Mouse (Mus musculus) forebrain, embryonic 10.5 days (tissue): ENCODE measurements around the gene Spns3. TPM values are rescaled to one million over a fixed set of nuclear protein-coding genes. Genes with fewer than 3 reads are reported as not detected.
A peak's percentile ranks its signal among the peaks of the same experiment; 100 is the strongest.

Experiments used
- DNase-seq: peaks from one replicate; pipeline ENCODE4 v3.0.0-alpha.2; 2017; ENCODE audit warnings: low spot score; ENCODE audit errors: extremely low spot score
- H3K27ac ChIP-seq: fragments of 300-500 bp; sonication (generic); 2 replicates; pipeline ENCODE4 v1.5.1; 2016; ENCODE audit warnings: mild to moderate bottlenecking
- H3K27me3 ChIP-seq: fragments of 300-500 bp; sonication (generic); 2 replicates; pipeline ENCODE4 v1.6.1; 2016; ENCODE audit warnings: mild to moderate bottlenecking; ENCODE audit not compliant: poor library complexity, severe bottlenecking
- H3K36me3 ChIP-seq: fragments of 300-500 bp; sonication (generic); replicated peaks from 2 replicates; pipeline ENCODE4 v1.6.1; 2016; ENCODE audit warnings: mild to moderate bottlenecking, moderate library complexity
- H3K4me1 ChIP-seq: fragments of 300-500 bp; sonication (generic); 2 replicates; pipeline ENCODE4 v1.6.1; 2016
- H3K4me3 ChIP-seq: fragments of 300-500 bp; sonication (generic); 2 replicates; pipeline ENCODE4 v1.5.1; 2016; ENCODE audit warnings: mild to moderate bottlenecking, moderate library complexity
- H3K9me3 ChIP-seq: fragments of 300-500 bp; sonication (generic); 2 replicates; pipeline ENCODE4 v1.6.1; 2016; ENCODE audit warnings: mild to moderate bottlenecking, moderate library complexity
- WGBS: fragments of 180-500 bp; shearing (Covaris S2); methylation state at CpG from one replicate; pipeline ENCODE4 v1.1.7; 2016; 5-methylcytosine and 5-hydroxymethylcytosine counted together
- polyA plus RNA-seq: library from polyadenylated mRNA; unstranded; fragments of >200 nt; fragmentation: Nextera tagmentation; extraction: Ambion mirVana; gene quantifications from 2 replicates; pipeline ENCODE4 v1.2.1, GENCODE M21; 2016

Spns3 gene
- polyA plus RNA-seq, 1 experiment from 2014 or later, result 0.20 TPM

- Histone ChIP-seq H3K27me3 (peaks cover 21% of the 10 kb centered on the region), H3K27ac (no peak overlapping the region), H3K36me3 (no peaks in the 10 kb centered on the region), H3K4me1 (peaks cover 27% of the 10 kb centered on the region), H3K4me3 (no peak overlapping the region), H3K9me3 (no peaks in the 10 kb centered on the region)
- no peak for DNase-seq
- 90% methylated on average over 4 of the region's 4 CpGs for WGBS
Measured at GRCm38 (mm10) chr11:72500139-72500538, 50.2 kb downstream of the Spns3 start.

GRCm38 (mm10) chr11:72497367-72497766 is 52.9 kb downstream of the Spns3 start:
- no peak for DNase-seq

GRCm38 (mm10) chr11:72496775-72497174 is 53.5 kb downstream of the Spns3 start:
- H3K36me3 ChIP-seq, result no peaks in the 10 kb centered on the region
- no peak for DNase-seq
- H3K9me3 ChIP-seq, result no peaks in the 10 kb centered on the region
- H3K27ac ChIP-seq, result no peak overlapping the region
- H3K4me3 ChIP-seq, result no peak overlapping the region
- 58% methylated on average over 1 of the region's 1 CpGs for WGBS
- peaks cover 11% of the 10 kb centered on the region for H3K4me1 ChIP-seq
- H3K27me3 ChIP-seq, result peaks cover 8% of the 10 kb centered on the region

More at GRCm38 (mm10) chr11:72497367-72497766, 52.9 kb downstream of the Spns3 start:
- 30% methylated on average over 4 of the region's 4 CpGs for WGBS
- peaks cover 12% of the 10 kb centered on the region for H3K4me1 ChIP-seq
- peaks cover 9% of the 10 kb centered on the region; the same call in 1 of the 2 replicates for H3K27me3 ChIP-seq
- no peak overlapping the region for H3K4me3 ChIP-seq
- no peaks in the 10 kb centered on the region for H3K9me3 ChIP-seq
- H3K36me3 ChIP-seq, result no peaks in the 10 kb centered on the region
- H3K27ac ChIP-seq, result 0 out of 2 replicates have a peak overlapping the region, but pooled peaks have one; percentile 20

GRCm38 (mm10) chr11:72496066-72496465 is 54.2 kb downstream of the Spns3 start:
- H3K4me3 ChIP-seq, result no peak overlapping the region
- peaks cover 8% of the 10 kb centered on the region for H3K4me1 ChIP-seq
- H3K9me3 ChIP-seq, result no peaks in the 10 kb centered on the region
- WGBS, result 64% methylated on average over 3 of the region's 3 CpGs
- no peaks in the 10 kb centered on the region for H3K36me3 ChIP-seq
- no peak for DNase-seq
- H3K27me3 ChIP-seq, result peaks cover 12% of the 10 kb centered on the region
- H3K27ac ChIP-seq, result no peak overlapping the region

GRCm38 (mm10) chr11:72494046-72494988 is 56.0 kb downstream of the Spns3 start:
- 55% methylated on average over 8 of the region's 8 CpGs for WGBS
- DNase-seq, result no peak

GRCm38 (mm10) chr11:72491130-72491960 is 59.0 kb downstream of the Spns3 start:
- WGBS, result 74% methylated on average over 15 of the region's 15 CpGs
- H3K4me1 ChIP-seq, result peaks cover 30% of the 10 kb centered on the region
- H3K4me3 ChIP-seq, result no peak overlapping the region
- no peaks in the 10 kb centered on the region for H3K9me3 ChIP-seq
- H3K36me3 ChIP-seq, result no peaks in the 10 kb centered on the region
- H3K27ac ChIP-seq, result no peak overlapping the region
- DNase-seq, result no peak
- peaks cover 59% of the 10 kb centered on the region for H3K27me3 ChIP-seq

More at GRCm38 (mm10) chr11:72494046-72494988, 56.0 kb downstream of the Spns3 start:
- peaks cover 17% of the 10 kb centered on the region for H3K4me1 ChIP-seq
- H3K36me3 ChIP-seq, result no peaks in the 10 kb centered on the region
- H3K9me3 ChIP-seq, result no peaks in the 10 kb centered on the region
- no peak overlapping the region for H3K27ac ChIP-seq
- no peak overlapping the region for H3K4me3 ChIP-seq
- H3K27me3 ChIP-seq, result peaks cover 29% of the 10 kb centered on the region

- Histone ChIP-seq H3K27me3 (peaks cover 67% of the 10 kb centered on the region), H3K9me3 (no peaks in the 10 kb centered on the region), H3K27ac (peak within 1 kb of the TSS; percentile 76), H3K36me3 (no peaks in the 10 kb centered on the region), H3K4me3 (peak within 1 kb of the TSS; percentile 68), H3K4me1 (peaks cover 35% of the 10 kb centered on the region)
- WGBS, result 2% methylated on average over 38 of the region's 42 CpGs
- peak; percentile 84 for DNase-seq
Measured at GRCm38 (mm10) chr11:72489881-72490301, 60.4 kb downstream of the Spns3 start, which contains the start of gene Spns2. Spns2 (minus strand) TSS chr11:72489904.

GRCm38 (mm10) chr11:72489397-72489796 is 60.9 kb downstream of the Spns3 start:
- DNase-seq, result no peak
- H3K27me3 ChIP-seq, result peaks cover 67% of the 10 kb centered on the region
- peaks cover 40% of the 10 kb centered on the region for H3K4me1 ChIP-seq
- peak overlapping the region; percentile 68 for H3K4me3 ChIP-seq
- WGBS, result under 1% methylated on average over 42 of the region's 42 CpGs
- H3K27ac ChIP-seq, result peak overlapping the region; percentile 76
- no peaks in the 10 kb centered on the region for H3K36me3 ChIP-seq
- H3K9me3 ChIP-seq, result no peaks in the 10 kb centered on the region

GRCm38 (mm10) chr11:72488753-72489271 is 61.5 kb downstream of the Spns3 start:
- Histone ChIP-seq H3K4me3 (peak overlapping the region; percentile 68), H3K27me3 (peaks cover 67% of the 10 kb centered on the region), H3K4me1 (peaks cover 40% of the 10 kb centered on the region), H3K27ac (peak overlapping the region; percentile 76), H3K36me3 (no peaks in the 10 kb centered on the region), H3K9me3 (no peaks in the 10 kb centered on the region)
- peak; percentile 39 for DNase-seq
- under 1% methylated on average over 38 of the region's 38 CpGs for WGBS

- H3K4me3 ChIP-seq, result peak overlapping the region; percentile 68
- peaks cover 67% of the 10 kb centered on the region for H3K27me3 ChIP-seq
- DNase-seq, result no peak
- WGBS, result 89% methylated on average over 2 of the region's 2 CpGs
- H3K9me3 ChIP-seq, result no peaks in the 10 kb centered on the region
- H3K27ac ChIP-seq, result no peak overlapping the region
- H3K36me3 ChIP-seq, result no peaks in the 10 kb centered on the region
- peaks cover 40% of the 10 kb centered on the region for H3K4me1 ChIP-seq
Measured at GRCm38 (mm10) chr11:72487739-72488138, 62.6 kb downstream of the Spns3 start.

- peak overlapping the region; percentile 22; the same call in 1 of the 2 replicates for H3K27ac ChIP-seq
- DNase-seq, result no peak
- H3K4me1 ChIP-seq, result peaks cover 39% of the 10 kb centered on the region
- 69% methylated on average over 5 of the region's 5 CpGs for WGBS
- no peaks in the 10 kb centered on the region for H3K36me3 ChIP-seq
- H3K4me3 ChIP-seq, result peak overlapping the region; percentile 68
- H3K9me3 ChIP-seq, result no peaks in the 10 kb centered on the region
- H3K27me3 ChIP-seq, result peaks cover 66% of the 10 kb centered on the region
Measured at GRCm38 (mm10) chr11:72487171-72487570, 63.1 kb downstream of the Spns3 start.

- H3K27ac ChIP-seq, result no peak overlapping the region
- H3K4me1 ChIP-seq, result peaks cover 32% of the 10 kb centered on the region
- peaks cover 54% of the 10 kb centered on the region for H3K27me3 ChIP-seq
- H3K36me3 ChIP-seq, result no peaks in the 10 kb centered on the region
- WGBS, result 77% methylated on average over 11 of the region's 11 CpGs
- H3K9me3 ChIP-seq, result no peaks in the 10 kb centered on the region
- DNase-seq, result no peak
- H3K4me3 ChIP-seq, result no peak overlapping the region
Measured at GRCm38 (mm10) chr11:72485960-72486359, 64.3 kb downstream of the Spns3 start.
